Mouse (Mus musculus): ENCODE measurements around the gene Pkig. TPM values are rescaled to one million over a fixed set of nuclear protein-coding genes. Genes with fewer than 3 reads are reported as not detected.
"Not testable (repeated sequence)": the region's sequence is repeated elsewhere in the genome, so short reads cannot be mapped to it uniquely, and the experiment has no call there.

Gene Pkig
- total and polyA plus RNA-seq, 2 experiments, result 13.2 to 35.0 TPM

DNA sequence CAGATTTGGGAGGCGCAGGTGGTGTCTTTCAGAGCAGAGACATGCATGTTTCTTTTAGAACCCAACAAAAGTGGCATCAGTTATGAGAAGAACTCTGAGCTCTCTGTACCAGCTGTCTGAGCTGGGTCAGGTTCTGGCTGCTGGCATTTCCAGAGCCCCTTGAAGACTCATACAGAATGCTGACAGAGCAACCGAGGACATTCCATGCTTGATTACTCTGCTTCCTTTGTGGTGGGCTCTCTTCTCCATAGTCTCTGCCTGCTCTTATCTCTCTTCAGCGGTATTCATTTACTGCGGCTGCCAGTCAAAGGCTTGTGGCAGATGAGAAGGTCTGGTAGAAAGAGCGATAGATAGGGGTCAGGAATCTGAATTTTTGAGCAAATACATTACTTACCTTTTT lies 28.0 kb downstream of the Pkig start:
- Histone ChIP-seq H3K9ac (ENCODE audit: low read depth, low read length) (no peak overlapping the region), H3K36me3 (ENCODE audit: control insufficient read depth, insufficient read depth, low read length) (no peaks in the 10 kb centered on the region), H3K27ac (replicated peaks; ENCODE audit: insufficient read depth, low read depth, low read length) (peak overlapping the region; percentile 56), H3K27me3 (ENCODE audit: control insufficient read depth, insufficient read depth, low read length) (no peaks in the 10 kb centered on the region), H3K4me3 (ENCODE audit: insufficient read depth, low read depth, low read length) (no peak overlapping the region), H3K4me1 (ENCODE audit: control insufficient read depth, insufficient read depth, low read length) (peaks cover 15% of the 10 kb centered on the region), H3K79me2 (ENCODE audit: control insufficient read depth, insufficient read depth, low read length) (peaks cover 18% of the 10 kb centered on the region; the same call in 1 of the 2 replicates)
- TF ChIP-seq POLR2A (IDR thresholded peaks at IDR 0.05; ENCODE audit: extremely low read depth, insufficient read depth, low read length) (no peak), CTCF (IDR thresholded peaks at IDR 0.05; ENCODE audit: low read depth, low read length) (no peak)
- DNase-seq (ENCODE audit: extremely low read depth, low read depth, low spot score), result no peak
- WGBS, result 64% methylated on average over 5 of the region's 5 CpGs

DNA sequence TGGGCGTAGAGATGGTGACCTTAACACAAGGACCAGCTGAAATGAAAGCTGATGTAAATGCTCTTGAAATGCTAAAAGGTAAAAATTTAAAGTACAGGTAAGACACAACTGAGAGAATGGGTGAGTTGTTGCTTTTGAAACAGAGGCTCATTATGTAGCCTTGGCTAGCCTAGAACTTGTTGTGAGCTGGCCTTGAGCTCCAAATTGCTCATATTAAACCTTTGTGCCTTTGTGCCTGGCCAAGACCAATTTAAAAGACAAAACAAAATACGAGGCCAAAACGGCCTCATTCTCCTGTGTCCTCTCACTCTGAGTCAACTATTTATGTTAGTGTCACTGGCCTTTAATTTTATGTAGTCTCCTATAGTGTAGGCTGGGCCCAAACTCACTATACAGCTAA lies 28.7 kb downstream of the Pkig start:
- TF ChIP-seq CTCF (IDR thresholded peaks at IDR 0.05; ENCODE audit: low read depth, low read length), result no peak
- Histone ChIP-seq H3K4me1 (ENCODE audit: control insufficient read depth, insufficient read depth, low read length) (peaks cover 15% of the 10 kb centered on the region), H3K9ac (ENCODE audit: low read depth, low read length) (no peak overlapping the region), H3K27me3 (ENCODE audit: control insufficient read depth, insufficient read depth, low read length) (no peaks in the 10 kb centered on the region), H3K27ac (replicated peaks; ENCODE audit: insufficient read depth, low read depth, low read length) (no peak overlapping the region), H3K4me3 (ENCODE audit: insufficient read depth, low read depth, low read length) (no peak overlapping the region), H3K36me3 (ENCODE audit: control insufficient read depth, insufficient read depth, low read length) (no peaks in the 10 kb centered on the region), H3K79me2 (ENCODE audit: control insufficient read depth, insufficient read depth, low read length) (peaks cover 13% of the 10 kb centered on the region; the same call in 1 of the 2 replicates)
- DNase-seq (ENCODE audit: extremely low read depth, low read depth, low spot score), result no peak
- 58% methylated on average over 3 of the region's 3 CpGs for WGBS

DNA sequence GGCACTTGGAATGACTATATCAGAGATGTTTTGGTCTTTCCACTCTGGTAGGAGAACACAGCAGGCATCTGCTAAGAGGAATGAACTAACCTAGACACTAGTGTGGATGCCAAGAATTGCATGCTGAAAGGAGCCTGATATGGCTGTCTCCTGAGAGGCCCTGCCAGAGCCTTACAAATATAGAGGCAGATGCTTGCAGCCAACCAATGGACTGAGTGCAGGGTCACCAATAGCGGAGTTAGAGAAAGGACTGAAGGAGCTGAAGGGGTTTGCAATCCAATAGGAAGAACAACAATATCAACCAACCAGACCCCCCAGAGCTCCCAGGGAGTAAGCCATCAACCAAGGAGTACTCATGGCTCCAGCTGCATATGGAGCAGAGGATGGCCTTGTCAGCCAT lies 30.2 kb downstream of the Pkig start:
- H3K9ac ChIP-seq (ENCODE audit: low read depth, low read length); H3K27ac ChIP-seq (replicated peaks; ENCODE audit: insufficient read depth, low read depth, low read length); DNase-seq (ENCODE audit: extremely low read depth, low read depth, low spot score); H3K36me3 ChIP-seq (ENCODE audit: control insufficient read depth, insufficient read depth, low read length); H3K4me3 ChIP-seq (ENCODE audit: insufficient read depth, low read depth, low read length); H3K27me3 ChIP-seq (ENCODE audit: control insufficient read depth, insufficient read depth, low read length): not testable (repeated sequence)
- WGBS, result 90% methylated on average over 1 of the region's 1 CpGs
- H3K4me1 ChIP-seq (ENCODE audit: control insufficient read depth, insufficient read depth, low read length), result peaks cover 13% of the 10 kb centered on the region
- H3K79me2 ChIP-seq (ENCODE audit: control insufficient read depth, insufficient read depth, low read length), result peaks cover 15% of the 10 kb centered on the region

DNA sequence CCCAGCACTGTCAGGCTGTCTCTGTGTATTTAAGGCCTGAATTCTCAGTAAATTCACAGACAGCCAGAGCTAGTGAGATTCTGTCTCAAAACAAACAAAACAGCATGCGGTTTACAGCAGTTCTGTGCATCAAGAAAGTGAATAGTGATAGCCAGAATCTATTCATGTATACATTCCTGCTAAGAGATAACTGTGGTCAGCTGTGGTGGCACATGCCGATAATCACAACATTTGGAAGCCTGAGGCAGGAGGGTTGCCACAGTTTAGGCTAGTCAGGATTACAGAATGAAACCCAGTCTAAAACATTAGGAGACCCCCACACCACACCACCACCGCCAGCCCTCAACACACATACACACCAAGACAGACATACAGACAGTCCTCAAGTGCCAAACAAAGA lies 31.6 kb downstream of the Pkig start:
- TF ChIP-seq POLR2A (IDR thresholded peaks at IDR 0.05; ENCODE audit: extremely low read depth, insufficient read depth, low read length), result no peak
- TF ChIP-seq CTCF (IDR thresholded peaks at IDR 0.05; ENCODE audit: low read depth, low read length), result no peak
- Histone ChIP-seq H3K27ac (replicated peaks; ENCODE audit: insufficient read depth, low read depth, low read length) (no peak overlapping the region), H3K9ac (ENCODE audit: low read depth, low read length) (no peak overlapping the region), H3K36me3 (ENCODE audit: control insufficient read depth, insufficient read depth, low read length) (no peaks in the 10 kb centered on the region), H3K4me3 (ENCODE audit: insufficient read depth, low read depth, low read length) (no peak overlapping the region), H3K79me2 (ENCODE audit: control insufficient read depth, insufficient read depth, low read length) (peaks cover 23% of the 10 kb centered on the region), H3K27me3 (ENCODE audit: control insufficient read depth, insufficient read depth, low read length) (no peaks in the 10 kb centered on the region), H3K4me1 (ENCODE audit: control insufficient read depth, insufficient read depth, low read length) (peaks cover 11% of the 10 kb centered on the region)
- WGBS, result 92% methylated on average over 3 of the region's 3 CpGs
- DNase-seq (ENCODE audit: extremely low read depth, low read depth, low spot score), result no peak

DNA sequence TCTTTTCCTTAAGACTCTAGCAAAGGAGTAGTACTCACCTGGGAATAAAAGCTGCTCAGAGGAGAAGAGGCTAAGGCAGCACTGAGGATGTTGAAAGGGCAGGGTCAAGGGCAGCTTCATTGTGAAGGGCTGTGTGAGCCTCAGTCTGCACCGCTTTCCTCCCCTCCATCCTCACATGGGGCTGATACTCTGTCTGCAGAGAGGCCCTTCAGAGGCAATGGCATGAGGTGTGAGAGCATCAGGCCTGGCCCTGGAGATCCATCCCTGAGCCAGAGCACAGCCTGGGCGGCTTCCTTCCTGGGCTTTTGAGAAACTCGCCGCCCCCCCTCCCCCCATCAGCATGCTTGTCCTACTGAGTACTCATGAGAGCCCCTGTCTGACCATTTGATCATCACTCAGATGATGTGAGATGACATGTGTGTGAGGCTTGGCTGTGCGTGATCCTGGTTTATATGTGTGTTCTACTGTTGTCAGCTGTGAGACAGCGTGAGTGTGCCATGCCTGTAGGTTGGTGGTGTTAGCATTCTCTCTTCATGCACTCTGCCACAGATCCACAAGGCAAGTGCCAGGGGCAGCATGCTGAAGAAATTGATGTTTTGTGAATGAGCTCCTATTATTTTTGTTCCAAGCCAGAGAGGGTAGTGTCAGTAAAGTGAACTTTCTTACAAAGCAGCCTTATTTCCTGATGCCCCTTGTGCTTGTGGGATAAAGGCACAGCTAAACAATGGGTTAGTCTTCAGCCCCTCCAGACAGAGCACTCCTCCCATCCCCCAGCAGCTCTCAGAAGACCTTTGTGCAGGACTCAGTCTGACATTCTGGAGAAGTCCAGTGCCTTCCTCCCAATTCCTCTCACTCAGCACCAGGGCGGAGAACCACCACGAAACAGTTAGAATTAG lies 32.5 kb downstream of the Pkig start:
- no peak for TF ChIP-seq POLR2A (IDR thresholded peaks at IDR 0.05; ENCODE audit: extremely low read depth, insufficient read depth, low read length)
- TF ChIP-seq CTCF (IDR thresholded peaks at IDR 0.05; ENCODE audit: low read depth, low read length), result no peak
- H3K79me2 ChIP-seq (ENCODE audit: control insufficient read depth, insufficient read depth, low read length), result peaks cover 18% of the 10 kb centered on the region
- no peak overlapping the region for H3K9ac ChIP-seq (ENCODE audit: low read depth, low read length)
- no peaks in the 10 kb centered on the region for H3K36me3 ChIP-seq (ENCODE audit: control insufficient read depth, insufficient read depth, low read length)
- no peak overlapping the region for H3K4me3 ChIP-seq (ENCODE audit: insufficient read depth, low read depth, low read length)
- no peak for DNase-seq (ENCODE audit: extremely low read depth, low read depth, low spot score)
- peaks cover 6% of the 10 kb centered on the region for H3K4me1 ChIP-seq (ENCODE audit: control insufficient read depth, insufficient read depth, low read length)
- 88% methylated on average over 8 of the region's 8 CpGs for WGBS
- no peaks in the 10 kb centered on the region for H3K27me3 ChIP-seq (ENCODE audit: control insufficient read depth, insufficient read depth, low read length)
- no peak overlapping the region for H3K27ac ChIP-seq (replicated peaks; ENCODE audit: insufficient read depth, low read depth, low read length)

DNA sequence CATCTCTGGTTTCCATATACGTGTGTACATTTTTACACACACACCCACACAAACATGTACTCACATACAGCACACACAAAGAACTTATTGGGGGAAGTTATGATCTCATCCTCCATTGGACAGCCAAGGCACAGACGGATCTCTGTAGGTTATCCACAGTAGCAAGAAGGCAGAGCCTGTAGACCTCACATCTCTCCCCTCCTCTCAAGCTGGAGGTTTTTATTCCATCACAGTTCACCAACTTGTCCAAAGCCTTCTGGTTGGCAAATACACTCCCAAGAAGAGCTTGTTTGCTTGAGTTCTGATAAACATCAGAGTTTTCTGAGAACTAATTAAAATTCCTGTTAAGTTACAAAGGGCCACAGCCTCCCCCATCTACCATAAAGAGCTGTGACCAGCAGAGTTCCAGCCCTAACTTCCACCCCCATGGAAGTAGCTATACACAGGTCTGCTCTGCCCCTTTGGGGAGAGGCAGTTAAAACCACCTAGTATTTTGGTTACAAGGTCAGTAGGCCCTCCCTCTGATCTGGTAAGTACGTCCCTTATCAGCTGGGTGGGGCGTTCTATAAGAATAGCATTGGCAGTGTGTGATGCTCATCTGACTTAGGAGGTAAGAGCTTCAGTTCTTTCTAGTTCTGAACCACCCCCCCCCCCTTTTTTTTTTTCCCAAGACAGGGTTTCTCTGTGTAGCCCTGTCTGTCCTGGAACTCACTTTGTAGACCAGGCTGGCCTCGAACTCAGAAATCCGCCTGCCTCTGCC lies 33.8 kb downstream of the Pkig start:
- no peak overlapping the region for H3K4me3 ChIP-seq (ENCODE audit: insufficient read depth, low read depth, low read length)
- H3K79me2 ChIP-seq (ENCODE audit: control insufficient read depth, insufficient read depth, low read length), result peaks cover 22% of the 10 kb centered on the region
- 93% methylated on average over 6 of the region's 6 CpGs for WGBS
- no peak overlapping the region for H3K27ac ChIP-seq (replicated peaks; ENCODE audit: insufficient read depth, low read depth, low read length)
- H3K9ac ChIP-seq (ENCODE audit: low read depth, low read length), result no peak overlapping the region
- TF ChIP-seq CTCF (IDR thresholded peaks at IDR 0.05; ENCODE audit: low read depth, low read length) (no peak), POLR2A (IDR thresholded peaks at IDR 0.05; ENCODE audit: extremely low read depth, insufficient read depth, low read length) (no peak)
- no peaks in the 10 kb centered on the region; the same call in 1 of the 2 replicates for H3K4me1 ChIP-seq (ENCODE audit: control insufficient read depth, insufficient read depth, low read length)
- no peak for DNase-seq (ENCODE audit: extremely low read depth, low read depth, low spot score)
- no peaks in the 10 kb centered on the region for H3K36me3 ChIP-seq (ENCODE audit: control insufficient read depth, insufficient read depth, low read length)
- no peaks in the 10 kb centered on the region for H3K27me3 ChIP-seq (ENCODE audit: control insufficient read depth, insufficient read depth, low read length)
